Mouse (Mus musculus) neural tube, embryonic 14.5 days (tissue): Measurements from ENCODE around the gene Ssc5d. TPM values are rescaled to one million over a fixed set of nuclear protein-coding genes. Genes with fewer than 3 reads are reported as not detected.

ENCODE experiments used
- ATAC-seq: fragments of 200-750 bp; cut with Nextera tagmentation; 2 replicates; pipeline ENCODE4 v1.8.0; 2017; ENCODE audit warnings: low read depth, mild to moderate bottlenecking, moderate TSS enrichment, moderate library complexity
- H3K27ac ChIP-seq: fragments of 300-500 bp; sonication (generic); 2 replicates; pipeline ENCODE4 v1.5.1; 2014; ENCODE audit warnings: low read depth, mild to moderate bottlenecking, control low read depth, low read length, moderate library complexity, mixed read lengths
- H3K27me3 ChIP-seq: fragments of 300-500 bp; sonication (generic); 2 replicates; pipeline ENCODE4 v1.6.1; 2014; ENCODE audit warnings: low read length; ENCODE audit not compliant: control insufficient read depth, insufficient read depth
- H3K36me3 ChIP-seq: fragments of 300-500 bp; sonication (generic); 2 replicates; pipeline ENCODE4 v1.6.1; 2014; ENCODE audit warnings: low read length, mixed read lengths; ENCODE audit not compliant: control insufficient read depth, insufficient read depth
- H3K4me1 ChIP-seq: fragments of 300-500 bp; sonication (generic); 2 replicates; pipeline ENCODE4 v1.6.1; 2014; ENCODE audit warnings: low read length; ENCODE audit not compliant: control insufficient read depth, insufficient read depth
- H3K4me2 ChIP-seq: fragments of 300-500 bp; sonication (generic); 2 replicates; pipeline ENCODE4 v1.6.1; 2014; ENCODE audit warnings: mild to moderate bottlenecking, low read depth, low read length, control low read depth
- H3K4me3 ChIP-seq: fragments of 300-500 bp; sonication (generic); 2 replicates; pipeline ENCODE4 v1.5.1; 2014; ENCODE audit warnings: low read depth, low read length, control low read depth, mixed read lengths
- H3K9ac ChIP-seq: fragments of 300-500 bp; sonication (generic); replicated peaks from 2 replicates; pipeline ENCODE4 v1.6.1; 2014; ENCODE audit warnings: low read depth, mild to moderate bottlenecking, control low read depth, low read length, mixed read lengths
- H3K9me3 ChIP-seq: fragments of 300-500 bp; sonication (generic); 2 replicates; pipeline ENCODE4 v1.6.1; 2016; ENCODE audit warnings: low read length; ENCODE audit not compliant: control insufficient read depth
- WGBS: fragments of 180-500 bp; shearing (Covaris S2); extraction: QIAGEN DNeasy Blood & Tissue Kit; methylation state at CpG from one replicate; pipeline ENCODE4 v1.1.7; 2014; 5-methylcytosine and 5-hydroxymethylcytosine counted together
- polyA plus RNA-seq: library from polyadenylated mRNA; unstranded; fragments of >200 nt; fragmentation: Nextera tagmentation; extraction: Ambion mirVana; gene quantifications from 2 replicates; pipeline ENCODE4 v1.2.1, GENCODE M21; 2014

The Ssc5d gene
- polyA plus RNA-seq, 1 experiment from 2014 or later = 0.40 TPM

GRCm38 (mm10) chr7:4934160-4934914, 8.8 kb downstream of the Ssc5d start:
- WGBS = 84% methylated on average over 4 of the region's 4 CpGs
- H3K27me3 ChIP-seq = no peaks in the 10 kb centered on the region

GRCm38 (mm10) chr7:4936832-4937231, 11.2 kb downstream of the Ssc5d start:
- Histone ChIP-seq H3K4me1 (no peaks in the 10 kb centered on the region), H3K27ac (no peak overlapping the region), H3K4me3 (no peak overlapping the region), H3K36me3 (no peaks in the 10 kb centered on the region), H3K9me3 (no peaks in the 10 kb centered on the region), H3K4me2 (no peak overlapping the region), H3K9ac (no peak overlapping the region), H3K27me3 (no peaks in the 10 kb centered on the region)
- ATAC-seq = no peak
- WGBS = 77% methylated on average over 10 of the region's 10 CpGs

More at GRCm38 (mm10) chr7:4934160-4934914, 8.8 kb downstream of the Ssc5d start:
- Histone ChIP-seq H3K9me3 (no peaks in the 10 kb centered on the region), H3K9ac (no peak overlapping the region), H3K4me2 (no peak overlapping the region), H3K27ac (no peak overlapping the region), H3K4me3 (no peak overlapping the region), H3K36me3 (no peaks in the 10 kb centered on the region), H3K4me1 (no peaks in the 10 kb centered on the region)
- ATAC-seq = no peak

- no peak overlapping the region for H3K4me3 ChIP-seq
- 80% methylated on average over 11 of the region's 11 CpGs for WGBS
- no peaks in the 10 kb centered on the region for H3K36me3 ChIP-seq
- no peak overlapping the region for H3K9ac ChIP-seq
- no peaks in the 10 kb centered on the region for H3K9me3 ChIP-seq
- no peaks in the 10 kb centered on the region for H3K27me3 ChIP-seq
- H3K27ac ChIP-seq = no peak overlapping the region
- no peak for ATAC-seq
- no peaks in the 10 kb centered on the region for H3K4me1 ChIP-seq
- H3K4me2 ChIP-seq = no peak overlapping the region
Measured at GRCm38 (mm10) chr7:4937392-4937791, 11.8 kb downstream of the Ssc5d start.

DNA sequence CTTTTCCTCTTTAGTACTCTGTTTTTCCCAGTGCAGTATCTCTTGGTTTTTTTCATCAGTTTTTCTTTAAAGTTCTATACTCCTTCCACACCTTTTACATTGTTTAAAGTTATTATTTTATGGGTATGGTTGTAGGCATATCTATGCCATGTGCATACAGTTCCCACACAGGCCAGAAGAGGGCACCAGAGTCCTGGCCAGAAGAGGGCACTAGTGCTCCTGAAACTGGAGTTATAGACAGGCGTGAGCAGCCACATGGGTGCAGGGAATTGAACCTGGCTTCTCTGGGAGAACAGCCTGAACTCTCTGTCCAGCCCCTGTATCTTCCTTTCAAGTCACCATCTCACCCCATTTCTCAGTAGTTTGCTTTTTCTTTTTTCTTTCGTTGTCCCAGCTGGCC, 12.9 kb downstream of the Ssc5d start:
- Histone ChIP-seq H3K4me3 (no peak overlapping the region), H3K4me2 (no peak overlapping the region), H3K9me3 (no peaks in the 10 kb centered on the region), H3K36me3 (no peaks in the 10 kb centered on the region), H3K27me3 (no peaks in the 10 kb centered on the region), H3K9ac (no peak overlapping the region), H3K4me1 (no peaks in the 10 kb centered on the region), H3K27ac (no peak overlapping the region)
- 0 out of 2 replicates have a peak, but pooled peaks have one; percentile 32 for ATAC-seq
- 47% methylated on average over 2 of the region's 2 CpGs for WGBS

DNA sequence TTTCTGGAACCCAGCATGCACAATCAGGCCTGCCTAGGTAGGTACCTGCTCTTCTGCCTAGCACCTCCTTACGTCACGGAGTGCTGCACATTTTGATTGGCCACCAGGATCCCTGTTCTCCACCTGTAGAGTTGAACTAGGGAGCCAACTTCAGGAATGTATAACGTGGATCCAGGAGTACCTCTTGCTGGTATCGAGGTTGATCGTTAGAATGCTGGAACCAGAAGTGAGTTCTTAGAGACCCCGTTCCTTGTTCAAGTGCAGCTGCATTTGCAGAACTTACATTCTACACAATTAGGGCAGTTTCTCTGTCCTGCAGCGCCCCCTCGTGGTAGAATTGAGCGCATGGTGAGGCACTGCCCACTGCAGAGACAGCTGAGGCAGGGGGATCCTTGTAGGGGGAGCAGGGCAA, 14.5 kb downstream of the Ssc5d start:
- Histone ChIP-seq H3K4me1 (no peaks in the 10 kb centered on the region), H3K36me3 (no peaks in the 10 kb centered on the region), H3K4me3 (no peak overlapping the region), H3K9me3 (no peaks in the 10 kb centered on the region), H3K4me2 (no peak overlapping the region), H3K27me3 (no peaks in the 10 kb centered on the region), H3K9ac (no peak overlapping the region), H3K27ac (no peak overlapping the region)
- 17% methylated on average over 9 of the region's 9 CpGs for WGBS
- peak; percentile 50; the same call in 1 of the 2 replicates for ATAC-seq

- no peaks in the 10 kb centered on the region for H3K9me3 ChIP-seq
- no peak overlapping the region for H3K4me2 ChIP-seq
- H3K4me1 ChIP-seq = no peaks in the 10 kb centered on the region
- no peaks in the 10 kb centered on the region for H3K36me3 ChIP-seq
- no peak overlapping the region for H3K9ac ChIP-seq
- 70% methylated on average over 5 of the region's 5 CpGs for WGBS
- H3K27me3 ChIP-seq = no peaks in the 10 kb centered on the region
- no peak for ATAC-seq
- H3K27ac ChIP-seq = no peak overlapping the region
- H3K4me3 ChIP-seq = no peak overlapping the region
Measured at GRCm38 (mm10) chr7:4942673-4943072, 17.1 kb downstream of the Ssc5d start.

DNA sequence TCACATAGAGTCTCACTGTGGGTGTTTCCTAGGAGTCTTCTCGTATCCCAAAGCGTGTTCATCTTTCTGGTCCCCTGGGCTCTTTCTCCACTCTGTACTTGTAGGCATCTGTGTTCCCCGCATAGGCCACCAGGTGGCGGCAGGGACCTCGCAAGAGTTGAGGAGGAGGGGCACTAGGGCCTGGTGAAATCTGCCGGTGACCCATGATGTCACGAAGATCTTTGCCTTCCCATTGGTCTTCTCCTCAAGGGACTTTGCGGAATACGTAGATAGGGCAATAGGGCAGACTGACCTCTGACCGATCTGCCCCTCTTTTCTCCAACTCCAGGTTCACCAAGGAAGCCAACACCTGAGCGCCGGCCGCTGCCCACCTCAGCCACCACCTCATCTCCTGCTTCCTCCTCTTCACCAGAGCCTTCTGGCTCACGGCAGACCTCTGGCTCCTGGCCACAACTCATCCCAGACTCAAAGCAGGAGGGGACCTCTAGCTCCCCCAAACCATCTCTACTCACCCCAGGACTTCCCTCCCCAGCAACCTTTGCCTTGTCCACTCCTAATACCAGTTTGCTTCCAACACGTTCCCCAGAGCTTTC, 17.7 kb downstream of the Ssc5d start:
- no peaks in the 10 kb centered on the region for H3K4me1 ChIP-seq
- peak overlapping the region; percentile 27; the same call in 1 of the 2 replicates for H3K4me2 ChIP-seq
- no peaks in the 10 kb centered on the region for H3K9me3 ChIP-seq
- H3K36me3 ChIP-seq = no peaks in the 10 kb centered on the region
- no peak overlapping the region for H3K9ac ChIP-seq
- peak; percentile 76 for ATAC-seq
- H3K27ac ChIP-seq = no peak overlapping the region
- H3K27me3 ChIP-seq = no peaks in the 10 kb centered on the region
- H3K4me3 ChIP-seq = peak overlapping the region; percentile 21
- 18% methylated on average over 15 of the region's 15 CpGs for WGBS

DNA sequence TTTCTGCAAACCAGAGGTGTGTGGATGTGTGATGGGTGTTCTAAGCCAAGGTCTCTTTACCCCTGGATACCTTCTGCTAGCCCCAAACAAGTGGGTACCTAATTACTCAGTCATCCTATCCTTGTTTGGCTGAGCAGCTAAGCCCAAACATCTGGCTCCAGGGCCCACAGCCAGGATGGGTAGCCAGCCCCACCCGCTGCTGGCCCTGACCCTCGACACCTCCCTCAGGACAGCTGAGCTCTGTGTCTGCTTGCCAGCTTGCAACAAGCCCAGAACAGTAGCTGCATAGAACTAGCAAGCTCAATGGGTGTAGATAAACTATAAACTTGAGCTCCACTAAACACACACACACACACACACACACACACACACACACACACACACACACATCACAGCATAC, 22.3 kb downstream of the Ssc5d start:
- no peaks in the 10 kb centered on the region for H3K4me1 ChIP-seq
- H3K36me3 ChIP-seq = no peaks in the 10 kb centered on the region
- no peak overlapping the region for H3K9ac ChIP-seq
- no peak overlapping the region for H3K4me3 ChIP-seq
- no peak overlapping the region for H3K4me2 ChIP-seq
- H3K27ac ChIP-seq = no peak overlapping the region
- no peak for ATAC-seq
- no peaks in the 10 kb centered on the region for H3K9me3 ChIP-seq
- WGBS = 85% methylated on average over 2 of the region's 2 CpGs
- no peaks in the 10 kb centered on the region for H3K27me3 ChIP-seq

GRCm38 (mm10) chr7:4948386-4948785, 22.8 kb downstream of the Ssc5d start:
- 80% methylated on average over 6 of the region's 6 CpGs for WGBS
- H3K9me3 ChIP-seq = no peaks in the 10 kb centered on the region
- H3K27me3 ChIP-seq = no peaks in the 10 kb centered on the region
- H3K4me3 ChIP-seq = no peak overlapping the region
- no peak overlapping the region for H3K9ac ChIP-seq
- no peaks in the 10 kb centered on the region for H3K36me3 ChIP-seq
- H3K4me2 ChIP-seq = no peak overlapping the region
- H3K27ac ChIP-seq = no peak overlapping the region
- H3K4me1 ChIP-seq = no peaks in the 10 kb centered on the region
- ATAC-seq = no peak
